11 mouse cellular contexts compared by ENCODE assay signal in genomic region chr11:82602818-82603217, GRCm38 (mm10).
DNase-seq lines count a peak whose midpoint lies in the region; ATAC-seq lines count a peak whose summit lies in the region.
"Had no signal": no experiment of that assay in that cellular context is flagged by ENCODE, and none has a peak within 500 bp of the region (broad histone marks: within the 10 kb centered on the region; RNA-seq: fewer than 3 reads in every experiment).

No protein-coding gene starts in this region.

- DNase-seq in frontal cortex, postnatal 25 days (ENCODE audit: low spot score in 2 of 2), result no peak
- DNase-seq in left cerebral cortex, postnatal 4 days, result peak; percentile 54
- no peak for DNase-seq in left cerebral cortex, adult 11 months (ENCODE audit: low spot score)
- peak; percentile 71 for DNase-seq in retina, postnatal 1 day
- DNase-seq in lung, postnatal 4 days, result no peak

- peaks cover 9% of the 10 kb centered on the region for H3K4me1 ChIP-seq in heart, embryonic 16.5 days (ENCODE audit: control insufficient read depth, insufficient read depth, low read length)
- H3K4me1 ChIP-seq: embryonic facial prominence, embryonic 15.5 days; megakaryocyte, embryonic 14.5 days had no signal

- H3K27me3 ChIP-seq in heart, embryonic 16.5 days (ENCODE audit: control insufficient read depth, insufficient read depth, low read length), result peaks cover 17% of the 10 kb centered on the region

- H3K4me2 ChIP-seq in heart, embryonic 16.5 days (ENCODE audit: low read depth, low read length), result peak overlapping the region; percentile 22; the same call in 1 of the 2 replicates
- H3K4me2 ChIP-seq: embryonic facial prominence, embryonic 15.5 days; limb, embryonic 13.5 days had no signal

- intact Hi-C loops in left cerebral cortex, postnatal 4 days (cut with DNase I), result no loop called here

- no peak overlapping the region for H3K9ac ChIP-seq in heart, embryonic 16.5 days (ENCODE audit: low read length)
- H3K9ac ChIP-seq: embryonic facial prominence, embryonic 15.5 days; limb, embryonic 13.5 days had no signal

- ATAC-seq in frontal cortex, adult (ENCODE audit: low TSS enrichment), result peak; percentile 70
- peak; percentile 58; the same call in 1 of the 2 replicates for ATAC-seq in heart, embryonic 16.5 days (replicated peaks; ENCODE audit: extremely low read depth, insufficient read depth, low FRiP score)
- ATAC-seq in granulocyte monocyte progenitor cell, adult 5-6 weeks (replicated peaks; ENCODE audit: poor library complexity, severe bottlenecking), result no peak

- no peak overlapping the region for H3K27ac ChIP-seq in heart, embryonic 16.5 days (ENCODE audit: low read length)
- H3K27ac ChIP-seq: embryonic facial prominence, embryonic 15.5 days; limb, embryonic 13.5 days had no signal

- 11% methylated on average over 11 of the region's 11 CpGs for WGBS in heart, embryonic 16.5 days

- no peaks in the 10 kb centered on the region for H3K9me3 ChIP-seq in heart, embryonic 16.5 days (replicated peaks; ENCODE audit: control insufficient read depth, low read length)
- H3K9me3 ChIP-seq: embryonic facial prominence, embryonic 15.5 days; limb, embryonic 13.5 days; megakaryocyte, embryonic 14.5 days had no signal

- H3K4me3 ChIP-seq in heart, embryonic 16.5 days (ENCODE audit: low read length), result no peak overlapping the region; the same call in 1 of the 2 replicates
- H3K4me3 ChIP-seq: embryonic facial prominence, embryonic 15.5 days; limb, embryonic 13.5 days; megakaryocyte, embryonic 14.5 days had no signal

- H3K36me3 ChIP-seq in heart, embryonic 16.5 days (ENCODE audit: control insufficient read depth, insufficient read depth), result no peaks in the 10 kb centered on the region
- H3K36me3 ChIP-seq: embryonic facial prominence, embryonic 15.5 days; limb, embryonic 13.5 days had no signal

Comparison
In these comparisons a context has a peak if more than half of its experiments do, and no peak if none do; other contexts are left out.
1. DNase-seq: peak in left cerebral cortex, postnatal 4 days (single experiment) and retina, postnatal 1 day (single experiment); none in frontal cortex, postnatal 25 days (0 of 2), left cerebral cortex, adult 11 months (single experiment) and lung, postnatal 4 days (0 of 2).